Mouse (Mus musculus) lung, postnatal 14 days (tissue): ENCODE measurements around the gene Polr3b.

ENCODE experiments used
- DNase-seq: peaks from one replicate; pipeline ENCODE4 v3.0.0; 2021

The Polr3b gene

DNA sequence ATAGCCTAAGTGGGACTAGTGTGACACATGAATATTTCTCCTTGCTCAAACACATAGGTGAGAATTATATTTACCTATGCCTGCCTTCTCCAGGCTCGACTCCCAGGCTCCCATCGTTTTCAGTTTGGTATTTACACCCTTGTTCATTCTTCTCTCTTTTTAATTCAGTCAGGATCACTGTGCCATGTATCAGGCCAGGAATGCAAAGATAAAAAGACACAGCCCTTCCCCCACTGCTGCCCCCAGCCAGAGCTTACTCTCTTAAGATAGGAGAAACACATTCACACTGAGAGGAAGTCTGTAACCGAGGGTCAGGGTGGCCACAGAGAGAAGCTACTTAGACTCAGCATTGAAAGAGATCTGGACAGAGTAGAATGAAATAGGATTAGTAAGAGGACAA, 10.4 kb upstream of the Polr3b start:
- no peak for DNase-seq

DNA sequence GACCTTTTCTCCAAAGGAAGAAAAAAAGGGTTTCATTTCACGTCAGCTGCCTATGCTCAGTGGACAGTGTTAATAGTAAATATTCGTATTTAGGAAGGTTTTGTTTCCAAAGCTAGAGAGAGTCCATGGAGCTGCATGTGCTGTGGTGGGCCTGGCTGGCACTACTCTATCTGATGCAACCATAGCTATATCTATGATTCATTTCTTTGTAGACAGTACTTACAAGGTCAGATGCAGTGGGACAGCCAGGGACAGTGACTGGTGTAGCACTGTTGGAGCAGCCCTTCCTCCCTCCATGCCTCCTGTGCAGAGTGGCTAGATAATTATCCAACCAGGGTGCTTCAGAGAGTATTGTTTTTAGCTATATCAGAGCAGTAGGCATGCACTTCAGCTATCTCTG, 9.8 kb upstream of the Polr3b start:
- DNase-seq: no peak

DNA sequence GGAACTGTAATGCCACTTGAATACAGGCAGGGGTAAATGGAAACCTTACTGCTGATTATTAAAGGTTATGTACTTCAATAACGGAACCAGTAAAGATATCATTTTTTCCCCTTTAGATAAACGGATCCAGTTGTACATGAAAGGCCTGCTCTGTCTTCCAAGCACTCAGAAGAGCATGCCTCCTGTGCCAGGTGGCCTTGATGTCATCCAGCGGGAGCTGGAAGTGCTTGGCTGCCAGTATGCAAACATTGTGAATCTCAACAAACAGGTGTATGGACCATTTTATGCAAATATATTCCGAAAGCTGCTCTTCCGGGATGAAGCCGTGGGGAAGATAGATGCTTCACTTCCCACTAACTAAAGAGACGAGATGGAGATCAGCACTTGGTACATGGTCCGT, 8.7 kb upstream of the Polr3b start:
- no peak for DNase-seq

DNA sequence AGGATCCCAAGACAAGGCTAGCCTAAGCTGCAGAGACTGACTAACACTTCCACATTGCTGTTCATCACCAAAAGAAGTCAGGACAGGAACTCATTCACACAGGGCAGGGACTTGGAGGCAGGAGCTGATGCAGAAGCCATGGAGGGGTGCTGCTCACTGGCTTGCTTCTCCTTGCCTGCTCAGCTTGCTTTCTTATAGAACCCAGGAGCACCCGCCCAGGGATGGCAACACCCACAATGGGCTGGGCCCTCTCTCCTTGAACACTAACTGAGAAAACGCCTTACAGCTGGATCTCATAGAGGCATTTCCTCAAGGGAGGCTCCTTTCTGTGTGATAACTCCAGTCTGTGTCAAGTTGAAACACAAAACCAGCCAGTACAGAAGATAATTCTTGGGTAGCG, 7.0 kb upstream of the Polr3b start:
- DNase-seq: no peak

DNA sequence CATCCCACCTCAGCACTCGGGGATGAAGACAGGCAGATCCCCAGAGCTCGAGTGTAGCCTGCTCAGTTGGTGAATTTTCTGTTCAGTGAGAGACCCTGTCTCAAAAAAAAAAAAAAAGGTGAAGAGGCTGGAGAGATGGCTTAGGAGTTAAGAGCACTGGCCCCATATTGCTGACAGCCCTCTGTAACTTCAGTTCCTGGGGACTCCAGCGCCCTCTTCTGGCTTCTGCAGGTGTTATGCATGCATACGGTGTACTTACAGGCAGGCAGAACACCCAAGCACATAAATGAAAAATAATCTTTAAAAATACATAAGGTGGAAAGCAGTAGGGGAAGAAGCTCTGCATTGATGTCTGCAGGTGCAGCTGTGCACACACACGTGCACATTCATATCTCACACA, 9.1 kb downstream of the Polr3b start:
- DNase-seq: peak; percentile 49

DNA sequence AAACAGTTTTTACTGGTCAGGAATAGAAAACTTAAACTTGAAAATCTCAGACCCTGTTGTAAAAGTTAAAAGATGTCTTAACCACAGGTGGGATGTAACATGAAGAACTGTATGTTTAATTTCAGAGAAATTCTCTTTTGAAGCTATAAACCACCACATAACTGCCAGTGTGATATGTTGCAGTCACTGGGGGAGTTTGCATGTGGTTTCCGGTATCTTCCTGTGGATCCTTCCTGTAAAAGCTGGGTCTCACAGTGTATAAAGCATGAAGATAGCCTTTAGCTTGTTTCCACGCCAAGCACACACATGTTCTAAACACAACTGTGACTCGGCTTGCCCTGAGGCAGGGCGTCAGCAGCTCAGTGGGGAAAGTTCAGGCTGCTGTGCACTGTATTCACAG, 9.9 kb downstream of the Polr3b start:
- DNase-seq: no peak

DNA sequence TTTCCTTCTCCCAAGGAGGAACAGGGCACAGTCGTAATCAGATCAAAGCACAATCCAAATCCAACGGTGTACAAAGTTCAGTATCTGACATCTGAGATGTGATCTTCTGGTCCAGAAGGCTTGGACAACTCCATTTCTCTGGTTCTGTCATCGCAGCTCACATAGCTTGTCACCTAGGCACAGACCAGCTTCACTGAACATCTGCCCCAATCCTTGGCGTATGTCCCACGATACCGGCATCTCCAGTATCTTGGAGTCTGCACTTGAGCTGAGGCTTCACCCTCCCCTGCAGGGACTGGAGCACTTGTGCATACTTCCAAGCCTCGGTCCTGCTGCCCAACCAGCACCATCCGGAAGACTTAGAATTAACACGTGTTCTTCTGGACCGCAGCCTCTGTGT, 14.6 kb downstream of the Polr3b start:
- no peak for DNase-seq

DNA sequence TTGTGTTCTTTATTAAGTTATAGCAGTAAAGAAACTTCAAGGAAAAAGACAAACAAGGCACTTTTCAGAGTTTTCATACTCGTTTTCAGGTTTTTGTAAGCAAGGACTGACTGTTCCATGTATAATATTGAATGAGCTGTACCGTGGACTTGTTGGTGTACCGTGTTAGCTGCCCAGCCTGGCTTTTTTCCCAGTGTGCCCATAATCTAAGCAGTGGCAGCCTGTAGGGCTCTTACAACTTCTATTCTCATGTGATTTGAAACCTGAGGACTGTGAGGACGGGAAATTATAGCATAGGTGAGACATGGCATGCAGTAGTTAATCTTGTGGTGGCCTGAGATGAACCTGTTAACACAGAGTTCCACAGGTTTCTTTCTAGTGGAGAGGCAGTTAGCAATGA, 16.3 kb downstream of the Polr3b start:
- no peak for DNase-seq

DNA sequence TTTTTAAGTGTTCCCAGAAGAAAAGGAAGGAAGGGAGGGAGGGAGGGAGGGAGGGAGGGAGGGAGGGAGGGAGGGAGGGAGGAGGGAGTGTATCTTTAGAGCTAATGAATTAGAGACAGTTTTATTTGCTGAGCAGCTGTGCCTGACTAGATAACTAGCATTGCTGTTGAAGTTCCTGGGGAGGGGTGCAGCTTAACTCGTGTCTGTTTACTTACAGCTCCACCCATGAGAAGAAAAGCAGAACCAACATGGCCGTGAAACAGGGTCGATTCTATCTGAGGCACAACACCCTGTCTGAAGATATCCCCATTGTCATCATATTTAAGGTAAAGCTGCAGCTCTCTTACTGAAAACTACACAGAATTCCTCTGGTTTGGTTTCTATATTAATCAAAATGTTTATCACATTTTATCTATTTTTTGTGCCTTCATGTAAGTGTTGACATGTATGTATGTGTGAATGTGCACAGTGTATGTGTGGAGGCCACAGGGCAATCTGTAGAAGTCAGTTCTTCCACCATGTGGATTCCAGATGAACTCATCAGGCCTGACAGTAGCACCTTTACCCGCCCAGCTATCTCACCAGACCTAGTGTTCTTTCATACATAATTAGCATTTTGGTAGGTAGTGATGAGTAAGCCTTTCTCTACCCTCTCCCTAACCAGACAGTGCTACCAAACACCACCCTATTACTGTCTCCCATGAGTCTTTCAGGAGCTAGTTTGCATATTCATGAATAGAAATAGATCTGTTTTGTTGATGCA, 17.6 kb downstream of the Polr3b start:
- DNase-seq: no peak

DNA sequence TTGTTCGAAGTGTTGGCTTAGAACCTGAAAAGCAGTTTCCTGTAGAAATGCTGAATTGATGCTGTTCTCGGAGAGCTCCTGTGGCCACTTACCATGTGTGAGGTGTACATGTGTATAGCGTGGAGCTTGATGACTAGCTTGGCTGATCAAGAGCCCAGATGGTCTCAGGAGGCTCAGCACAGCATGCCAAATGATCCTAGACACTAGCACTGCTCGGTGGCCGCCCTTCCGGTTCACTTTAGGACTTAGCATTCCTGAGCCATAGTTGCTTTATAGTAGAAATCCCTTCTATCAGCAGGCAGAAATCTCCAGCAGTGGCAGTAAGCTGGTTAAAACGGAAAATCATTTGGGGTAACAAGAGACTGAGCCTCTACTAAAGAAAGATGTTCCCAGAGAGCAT, 18.8 kb downstream of the Polr3b start:
- DNase-seq: no peak

DNA sequence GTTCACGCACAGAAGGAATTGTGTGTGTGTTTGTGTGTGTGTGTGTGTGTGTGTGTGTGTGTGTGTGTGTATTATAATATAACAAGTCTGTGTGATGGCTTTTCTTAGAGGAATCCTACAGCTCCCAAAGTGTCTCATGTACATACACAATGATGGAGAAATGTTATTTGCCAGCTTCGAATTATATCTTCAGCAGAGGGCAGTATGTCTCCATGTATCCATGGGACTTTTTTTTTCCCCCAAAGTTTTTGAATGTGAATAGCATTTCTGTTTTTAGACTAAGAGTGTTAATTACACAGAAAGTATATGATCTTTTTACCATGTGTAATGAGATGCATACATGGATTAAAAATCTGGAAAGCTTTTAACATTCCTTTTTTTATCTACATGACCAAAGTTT, 19.5 kb downstream of the Polr3b start:
- DNase-seq: no peak

DNA sequence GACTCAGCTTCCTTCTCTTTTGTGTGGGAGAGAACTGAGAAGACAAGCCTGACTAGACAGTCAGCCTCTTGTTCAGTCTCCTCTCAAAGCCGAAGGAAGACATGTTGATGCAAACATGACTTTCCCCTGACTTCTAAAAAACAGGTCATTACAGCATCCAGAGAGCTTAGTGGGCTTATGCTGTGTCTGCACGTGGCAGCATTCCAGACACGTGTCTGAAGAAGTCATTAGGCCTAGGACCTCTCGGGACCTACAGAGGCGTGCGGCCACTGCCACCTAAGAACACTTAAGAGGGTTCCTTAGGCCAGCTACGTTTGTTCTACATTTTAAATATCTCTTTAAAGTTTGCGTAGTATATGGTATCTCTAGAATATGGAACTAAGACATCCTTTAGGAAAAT, 23.8 kb downstream of the Polr3b start:
- no peak for DNase-seq

DNA sequence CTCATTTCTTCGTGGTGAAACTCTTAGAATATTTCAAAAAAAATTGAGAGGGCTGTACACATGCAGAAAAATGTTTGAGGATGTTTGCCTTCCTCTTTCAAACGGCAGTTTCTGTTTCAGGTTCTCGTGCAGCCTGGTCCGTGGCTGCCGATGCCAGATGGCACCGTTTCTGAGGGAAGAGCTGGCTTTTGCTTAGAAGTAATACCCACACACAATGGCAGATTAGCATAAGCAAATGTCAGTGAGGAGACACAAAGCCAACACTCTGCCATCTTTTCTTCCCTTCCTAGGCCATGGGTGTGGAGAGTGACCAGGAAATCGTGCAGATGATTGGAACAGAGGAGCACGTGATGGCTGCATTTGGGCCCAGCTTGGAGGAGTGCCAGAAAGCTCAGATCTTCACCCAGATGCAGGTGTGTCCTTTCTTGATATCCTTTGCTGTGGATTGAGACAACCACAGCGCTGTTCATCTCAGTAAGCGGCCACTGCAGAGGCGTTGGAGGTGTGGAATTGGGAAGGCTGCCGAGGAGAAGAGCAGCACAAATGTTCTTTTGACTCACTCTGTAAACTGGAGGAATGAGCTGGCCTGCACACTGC, 24.5 kb downstream of the Polr3b start:
- DNase-seq: peak; percentile 21

DNA sequence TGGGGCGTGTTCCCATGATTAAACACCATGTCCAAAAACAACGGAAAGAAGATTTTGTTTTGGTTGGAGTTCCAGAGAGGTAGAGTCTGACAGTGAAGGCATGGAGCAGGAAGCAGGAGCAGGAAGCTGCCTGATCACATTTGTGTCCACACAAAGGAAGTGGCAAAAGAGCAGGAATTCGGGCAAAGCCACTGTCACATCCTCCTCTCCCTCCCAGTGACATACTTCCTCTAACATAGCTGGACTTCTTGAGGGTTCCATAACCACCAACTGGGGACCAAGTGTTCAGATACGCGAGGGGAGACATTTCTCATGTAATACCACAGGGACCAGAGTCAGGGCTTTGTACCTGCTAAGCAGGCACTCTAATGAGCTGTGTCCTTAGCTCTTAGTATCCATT, 25.2 kb downstream of the Polr3b start:
- DNase-seq: no peak

DNA sequence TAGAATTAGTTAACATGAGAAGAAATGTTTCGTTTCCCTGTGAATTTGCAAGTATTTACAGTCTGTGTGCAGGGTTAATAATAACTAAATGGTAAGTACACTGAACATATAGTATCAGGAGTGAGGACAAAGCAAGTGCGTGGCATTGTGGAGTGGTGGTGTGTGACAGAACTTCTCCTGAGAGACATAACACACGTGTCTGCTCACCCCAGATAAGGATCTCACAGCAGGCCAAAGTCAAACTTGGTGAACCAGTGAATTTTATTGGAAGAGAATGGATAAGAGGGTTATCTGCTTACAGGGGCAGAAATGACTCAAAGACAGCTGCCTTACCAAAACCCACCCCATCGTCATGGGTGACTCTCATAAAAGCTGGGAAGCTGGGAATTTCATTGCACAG, 26.8 kb downstream of the Polr3b start:
- DNase-seq: no peak

DNA sequence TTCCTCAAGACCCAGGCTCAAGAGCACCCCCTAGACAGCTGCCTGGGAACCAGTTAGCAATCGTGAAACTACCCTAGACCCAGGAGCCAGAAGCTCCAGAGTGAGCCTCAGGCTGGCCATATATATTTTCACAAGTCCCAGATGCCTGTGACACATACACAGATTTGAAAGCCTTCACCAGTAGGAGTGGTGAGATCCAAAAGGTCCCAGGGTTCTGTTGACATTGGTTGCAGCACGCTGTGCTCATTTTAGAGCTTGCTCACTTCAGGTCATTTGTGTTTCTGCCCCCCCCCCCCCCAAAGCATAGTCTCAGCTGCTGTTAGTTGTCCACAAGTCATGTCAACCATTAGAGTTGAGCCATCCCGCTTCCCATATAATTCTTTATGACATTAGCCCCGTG, 31.9 kb downstream of the Polr3b start:
- no peak for DNase-seq

DNA sequence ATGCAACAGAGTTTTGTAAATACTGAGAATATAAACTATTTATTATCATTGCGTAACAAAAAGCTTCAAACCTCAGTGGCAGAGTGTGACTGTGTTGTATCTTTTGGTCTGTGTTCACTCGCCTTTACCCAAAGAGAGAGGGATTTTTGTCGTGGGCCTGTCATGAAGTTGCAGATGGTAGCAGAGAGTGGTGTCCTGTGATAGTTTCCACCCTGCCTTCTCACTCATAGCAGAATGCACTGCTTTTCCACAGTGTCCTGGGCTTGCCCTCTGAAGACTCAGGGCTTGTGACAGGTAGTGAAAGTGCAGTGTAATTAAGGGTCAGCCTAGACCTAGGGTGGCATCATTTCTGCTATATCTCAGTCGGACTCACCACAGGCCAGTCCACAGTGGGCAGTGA, 32.6 kb downstream of the Polr3b start:
- DNase-seq: no peak

DNA sequence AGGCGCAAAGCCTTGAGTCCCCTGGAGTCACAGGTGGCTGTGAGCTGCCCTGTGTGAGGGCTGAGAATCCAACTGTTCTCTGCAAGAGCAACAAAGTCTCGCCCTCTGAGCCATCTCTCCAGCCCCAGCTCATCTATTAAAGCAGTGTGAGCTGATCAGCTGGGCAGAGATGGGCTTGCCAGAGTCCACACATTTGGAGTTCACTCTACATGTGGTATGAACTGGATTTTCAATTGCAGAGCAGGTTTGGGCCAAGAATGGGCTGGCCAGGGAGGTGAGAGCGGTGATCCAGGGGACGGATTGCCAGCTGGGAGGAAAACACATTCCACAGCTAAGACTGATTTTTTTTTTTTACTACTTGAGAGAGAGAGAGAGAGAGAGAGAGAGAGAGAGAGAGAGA, 34.5 kb downstream of the Polr3b start:
- DNase-seq: peak; percentile 59

DNA sequence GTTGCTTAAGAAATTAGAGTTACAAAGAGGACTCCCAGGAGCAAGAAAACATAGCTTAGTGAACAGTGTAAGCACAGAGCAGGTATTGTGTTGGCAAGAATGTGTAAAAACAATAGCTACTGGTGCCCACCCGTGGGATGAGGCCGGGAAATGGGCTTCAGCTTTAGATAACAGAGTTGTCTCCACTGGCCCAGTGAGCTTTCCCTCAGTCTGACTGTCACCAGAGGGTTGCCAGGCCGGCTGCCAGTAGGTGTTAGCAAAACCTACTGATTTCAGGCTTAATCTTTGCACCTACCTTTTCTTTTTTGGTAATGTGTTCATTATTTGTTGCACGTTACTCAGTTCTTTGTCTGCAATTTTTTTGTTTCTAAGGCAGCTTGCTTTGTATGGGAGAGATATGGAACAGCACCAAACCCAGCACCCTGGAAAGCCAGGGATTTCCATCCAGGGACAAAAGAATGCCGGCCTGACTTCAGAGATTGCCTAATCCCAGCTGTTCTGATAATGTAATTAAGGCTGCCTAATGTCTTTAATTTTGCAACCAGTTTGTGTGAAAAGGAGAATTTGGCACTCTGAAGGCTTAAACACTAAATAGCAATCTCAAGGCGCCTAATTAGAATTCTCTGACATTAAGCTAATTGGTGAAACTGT, 35.5 kb downstream of the Polr3b start:
- DNase-seq: no peak

DNA sequence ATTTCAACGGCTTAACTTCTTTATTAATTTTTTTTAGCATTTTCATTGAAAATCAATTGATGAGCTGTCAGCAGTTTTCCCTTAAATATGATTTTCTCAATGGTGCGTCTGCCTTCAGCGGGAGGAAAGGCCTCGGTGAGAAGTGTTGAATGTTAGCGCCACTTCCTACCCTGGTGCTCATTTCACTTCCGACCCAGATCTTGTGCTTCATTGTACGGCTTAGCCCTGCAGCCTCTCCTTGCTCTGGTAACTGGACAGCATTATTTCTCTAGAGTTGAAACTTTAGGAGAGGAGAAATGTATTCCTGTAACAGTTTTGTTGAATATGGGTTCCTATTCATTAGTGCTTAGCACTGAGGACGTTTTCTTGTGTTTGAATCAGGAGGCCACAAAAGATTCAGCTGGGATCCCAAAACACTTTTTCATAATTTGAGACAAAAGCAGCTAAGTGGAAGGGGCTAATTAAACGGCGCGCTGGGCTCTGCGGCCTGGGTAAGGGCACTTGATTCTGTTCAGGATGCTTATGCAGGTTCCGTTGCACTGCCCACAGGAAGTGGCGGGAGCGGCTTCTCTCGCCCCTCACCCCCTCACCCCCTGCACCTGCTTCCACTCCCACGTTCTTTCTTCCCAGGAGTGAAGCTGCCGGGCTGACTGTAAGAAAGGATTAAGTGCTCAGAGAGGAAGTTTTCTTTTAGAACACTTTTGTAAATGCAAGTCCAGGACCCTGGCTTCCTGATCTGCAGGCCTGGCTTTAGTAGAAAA, 36.2 kb downstream of the Polr3b start:
- DNase-seq: no peak

DNA sequence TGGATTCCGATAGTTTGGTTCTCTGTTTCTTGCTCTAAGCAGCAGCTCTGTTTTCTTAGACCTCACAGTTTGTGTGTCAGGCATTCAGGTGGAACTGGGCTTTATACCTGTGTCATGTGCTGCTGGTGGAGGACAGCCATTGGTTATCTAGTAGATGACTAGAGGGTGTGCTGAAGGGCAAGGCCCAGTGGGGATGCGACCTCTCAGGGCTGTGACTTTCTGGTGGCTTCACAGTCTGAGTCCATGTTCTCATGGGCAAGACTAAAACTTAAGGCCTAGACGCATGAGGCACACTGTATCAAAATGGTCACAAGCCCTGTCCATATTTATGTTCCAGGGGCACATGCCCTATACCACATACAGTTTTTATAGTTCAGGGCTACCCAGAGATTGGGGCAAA, 37.2 kb downstream of the Polr3b start:
- no peak for DNase-seq

DNA sequence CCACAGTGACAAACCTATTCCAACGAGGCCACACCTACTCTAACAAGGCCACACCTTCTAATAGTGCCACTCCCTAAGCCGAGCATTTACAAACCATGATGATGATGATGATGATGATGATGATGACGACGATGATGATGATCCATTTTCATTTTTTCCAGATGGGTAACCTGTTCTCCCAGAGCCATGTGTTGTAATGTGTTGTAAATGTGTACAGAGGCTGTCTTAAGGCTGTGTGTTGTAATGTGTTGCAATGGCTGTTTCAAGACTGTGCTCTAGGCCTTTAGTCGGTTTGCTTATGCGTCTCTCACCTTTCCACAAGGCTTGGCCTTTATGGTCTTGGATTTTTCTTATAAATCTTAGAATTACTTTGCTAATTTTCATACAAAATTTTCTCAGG, 40.0 kb downstream of the Polr3b start:
- no peak for DNase-seq

DNA sequence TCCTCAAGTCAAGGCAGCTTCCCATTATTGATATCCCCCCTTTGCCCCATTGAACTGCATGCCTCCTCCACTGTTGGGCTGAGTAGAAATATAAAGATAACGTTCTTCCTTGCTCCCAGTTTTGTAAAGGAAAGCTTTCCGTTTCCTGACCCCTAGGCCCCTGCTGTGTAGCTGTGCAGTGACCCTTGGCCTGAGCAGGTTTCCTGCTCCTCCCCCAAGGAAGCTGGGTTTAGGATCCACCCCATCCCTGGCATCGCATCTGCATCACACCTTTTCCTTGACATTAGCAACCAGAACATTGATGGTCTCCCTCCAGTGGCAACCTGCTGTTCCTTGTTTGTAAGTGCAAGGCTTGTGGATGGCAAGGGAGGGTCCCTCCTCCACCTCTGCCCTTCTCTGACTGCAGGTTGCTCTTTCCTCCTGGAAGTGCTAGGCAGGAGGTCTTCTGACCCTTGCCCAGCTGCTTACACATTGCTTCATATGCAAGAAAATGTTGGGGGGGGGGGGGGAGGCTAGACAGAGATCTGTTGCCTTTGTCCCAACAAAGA, 43.7 kb downstream of the Polr3b start:
- DNase-seq: no peak

DNA sequence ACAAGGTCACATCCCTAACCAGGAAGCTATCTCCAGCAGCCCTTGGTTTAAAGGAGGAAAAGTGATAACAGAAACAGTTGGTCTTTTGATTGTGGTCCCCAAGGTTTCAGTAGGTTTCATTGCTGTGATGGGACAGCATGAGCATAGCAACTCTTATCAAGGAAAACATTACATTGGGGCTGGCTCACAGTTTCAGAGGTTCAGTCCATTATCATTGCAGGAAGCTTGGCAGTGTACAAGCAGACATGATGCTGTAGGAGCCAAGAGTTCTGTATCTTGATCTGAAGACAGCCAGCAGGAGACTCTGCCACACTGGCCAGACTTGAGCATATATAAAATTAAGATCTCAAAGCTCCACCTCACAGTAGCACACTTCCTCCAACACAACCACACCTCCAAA, 53.6 kb downstream of the Polr3b start:
- no peak for DNase-seq
